Mouse (Mus musculus) c-Kit-positive CD71-positive TER-119-positive erythroid progenitor cells, embryonic 14.5 days (primary cell): ENCODE measurements around the gene Ercc6l.

Experiments used
- DNase-seq: peaks from one replicate; pipeline ENCODE4 v3.0.0-alpha.2; 2013; ENCODE audit warnings: low spot score

Gene Ercc6l

DNA sequence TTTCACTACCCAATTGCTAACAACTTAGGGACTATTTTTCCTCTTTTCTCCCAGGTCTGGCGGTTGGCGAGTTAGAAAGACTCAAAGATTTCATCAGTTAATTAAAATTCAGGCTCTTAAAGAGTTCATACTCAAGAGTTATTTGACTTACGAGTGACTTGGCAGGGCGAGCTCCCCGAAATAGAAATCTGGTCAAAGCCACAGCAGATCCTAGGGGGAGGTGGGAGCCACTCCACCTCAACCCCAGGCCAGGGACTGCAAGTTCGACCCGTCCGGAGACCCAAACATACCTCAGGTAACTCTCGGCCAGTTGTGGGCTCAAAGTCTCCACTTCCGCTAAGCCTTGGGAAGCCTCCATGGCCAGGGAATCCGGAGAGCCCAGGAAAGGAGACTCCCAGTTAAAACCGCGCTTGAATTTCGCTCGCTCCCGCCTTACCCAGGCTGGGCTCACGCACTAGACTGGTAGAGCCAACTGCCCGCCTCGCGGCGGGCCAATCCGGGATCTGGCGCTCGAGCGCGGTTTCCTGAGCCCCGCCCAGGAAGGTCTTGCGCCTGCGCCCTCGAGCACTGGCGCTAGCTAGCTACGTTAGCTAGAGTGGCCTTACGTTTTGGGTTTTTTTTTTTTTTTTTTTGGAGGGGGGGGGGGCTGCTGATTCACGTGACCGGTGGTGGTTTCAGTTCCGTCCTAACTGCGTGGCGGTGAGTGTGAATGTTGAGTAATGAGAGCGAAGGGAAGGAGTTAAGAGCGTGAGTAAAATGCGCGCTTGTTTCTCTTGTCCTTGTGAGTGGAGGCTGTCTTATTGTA is at the start of gene Ercc6l:
Gene Ercc6l (minus strand): TSS at position 474 of the 805 bp plus-strand sequence.
- DNase-seq: peak; percentile 85

DNA sequence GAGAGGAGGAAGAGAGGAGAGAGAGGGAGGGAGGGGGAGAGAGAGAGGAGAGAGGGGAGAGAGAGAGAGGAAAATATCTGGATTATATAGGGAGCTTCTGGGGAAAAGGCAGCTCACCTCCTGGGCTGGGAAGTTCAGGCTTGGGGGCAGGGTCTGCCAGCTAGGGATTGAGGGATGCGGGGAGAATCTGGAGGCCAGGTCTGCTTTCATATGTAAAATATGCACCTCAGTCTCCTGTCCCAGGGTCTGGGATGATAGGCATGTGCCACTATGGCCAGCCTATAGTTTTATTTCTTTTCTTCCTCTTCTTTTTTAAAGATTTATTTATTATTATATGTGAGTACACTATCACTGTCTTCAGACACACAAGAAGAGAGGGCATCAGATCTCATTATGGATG is 33.9 kb upstream of the Ercc6l start:
- DNase-seq: no peak

DNA sequence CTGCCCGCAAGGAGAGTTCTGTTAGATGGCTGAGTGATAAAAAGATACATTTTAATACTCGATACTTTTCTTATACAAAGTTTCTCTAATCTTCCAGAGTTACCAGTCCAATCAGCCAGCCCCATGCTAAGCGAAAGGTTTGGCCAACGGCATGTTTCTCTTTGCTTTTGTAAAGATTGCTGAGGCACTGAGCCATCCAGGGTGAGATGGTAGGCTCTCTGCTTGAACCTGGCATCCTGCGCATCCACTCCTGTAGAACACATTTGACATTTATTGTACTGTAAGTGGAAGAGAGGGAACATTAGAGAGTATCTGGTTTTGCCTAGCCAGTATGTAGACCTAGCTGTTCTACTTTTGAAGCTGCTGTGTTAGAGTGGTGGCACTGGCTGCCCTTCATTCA is 32.7 kb upstream of the Ercc6l start:
- no peak for DNase-seq

DNA sequence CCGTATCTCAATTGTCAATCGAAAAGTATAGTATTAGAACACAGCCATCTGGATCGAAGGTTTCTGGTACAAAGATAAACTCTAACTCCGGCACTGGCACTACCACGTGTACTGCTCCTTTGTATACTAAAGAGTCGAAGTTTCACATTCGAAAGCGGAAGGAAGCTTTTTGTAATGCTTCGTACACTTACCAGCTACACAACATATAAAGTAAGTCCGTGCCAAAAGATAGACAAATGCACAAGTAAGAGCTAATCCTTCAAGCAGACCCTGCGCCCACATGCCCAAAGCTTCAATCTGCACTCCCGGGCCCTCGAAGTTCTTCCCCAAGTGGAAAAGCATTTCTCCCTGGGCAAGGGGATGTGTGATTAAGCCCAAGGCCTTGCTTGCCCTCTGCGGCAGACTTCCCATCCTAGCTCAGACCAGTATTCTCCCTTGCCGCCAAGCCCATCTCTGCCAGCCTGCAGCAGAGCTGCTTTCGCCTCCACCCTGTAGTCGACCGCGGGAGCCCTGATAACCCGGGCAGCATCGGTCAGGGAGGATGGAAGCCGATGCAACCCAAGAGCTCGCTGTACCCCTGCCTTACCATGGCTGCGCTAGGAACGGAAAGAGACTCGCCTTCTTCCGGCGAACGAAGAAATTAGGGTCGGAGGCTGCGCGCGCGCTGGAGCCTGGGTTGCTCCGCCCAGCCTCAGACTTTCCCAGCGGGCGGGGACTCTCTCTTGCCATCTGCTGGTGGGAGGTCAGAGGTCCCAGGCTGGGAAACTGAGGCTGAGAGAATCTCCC is 32.0 kb upstream of the Ercc6l start, which contains the start of gene Rps4x:
Gene Rps4x (minus strand): TSS at position 683 of the 786 bp plus-strand sequence.
- peak; percentile 67 for DNase-seq

DNA sequence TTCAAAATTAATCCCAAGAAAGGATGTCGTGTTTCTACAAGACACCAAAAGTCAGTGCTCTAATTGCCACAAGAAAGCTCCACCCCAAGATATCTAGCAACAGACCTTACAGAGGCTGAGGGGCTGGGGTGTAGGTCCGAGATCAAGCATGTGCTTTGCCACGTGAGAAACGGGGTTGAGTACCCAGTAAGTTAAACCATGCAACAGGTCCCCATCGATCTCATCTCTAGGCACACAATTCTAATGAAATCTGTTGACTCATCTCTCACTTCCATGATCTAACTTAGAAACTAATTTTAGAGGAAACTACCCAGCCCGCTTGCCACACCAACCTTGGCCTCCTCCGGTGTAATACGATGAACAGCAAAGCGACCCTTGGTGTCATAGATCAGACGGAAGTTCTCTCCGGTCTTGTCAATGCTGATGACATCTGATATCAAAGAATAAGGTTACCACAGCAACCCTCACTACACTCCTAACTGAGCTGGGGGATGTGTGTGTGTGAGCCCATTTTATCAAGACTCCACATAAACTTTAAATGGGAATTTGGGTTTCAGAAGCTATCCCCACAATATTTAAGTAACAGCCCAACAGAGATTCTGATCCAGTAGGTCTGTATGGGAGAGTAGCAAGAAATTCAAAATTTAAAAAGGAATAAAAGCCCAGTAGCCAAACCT is 30.3 kb upstream of the Ercc6l start:
- DNase-seq: no peak

DNA sequence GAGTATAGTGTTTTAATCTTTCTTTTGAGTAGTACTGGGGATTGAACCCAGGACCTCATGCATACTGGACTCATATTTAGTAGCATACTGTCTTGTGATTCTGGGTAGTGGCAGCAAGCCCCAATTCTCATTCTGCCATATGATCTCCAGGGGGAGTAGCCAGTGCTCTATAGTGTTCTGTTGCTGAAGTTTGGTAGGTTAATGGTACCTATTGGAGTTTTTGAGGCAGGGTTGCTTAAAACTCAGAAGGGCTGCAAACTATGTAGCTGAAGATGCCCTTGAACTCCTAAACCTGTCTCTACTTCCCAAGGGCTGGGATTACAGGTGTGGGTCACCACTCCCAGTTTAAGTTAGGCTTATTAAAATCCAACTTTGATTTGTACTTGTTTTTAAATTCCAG is 25.7 kb upstream of the Ercc6l start:
- no peak for DNase-seq

DNA sequence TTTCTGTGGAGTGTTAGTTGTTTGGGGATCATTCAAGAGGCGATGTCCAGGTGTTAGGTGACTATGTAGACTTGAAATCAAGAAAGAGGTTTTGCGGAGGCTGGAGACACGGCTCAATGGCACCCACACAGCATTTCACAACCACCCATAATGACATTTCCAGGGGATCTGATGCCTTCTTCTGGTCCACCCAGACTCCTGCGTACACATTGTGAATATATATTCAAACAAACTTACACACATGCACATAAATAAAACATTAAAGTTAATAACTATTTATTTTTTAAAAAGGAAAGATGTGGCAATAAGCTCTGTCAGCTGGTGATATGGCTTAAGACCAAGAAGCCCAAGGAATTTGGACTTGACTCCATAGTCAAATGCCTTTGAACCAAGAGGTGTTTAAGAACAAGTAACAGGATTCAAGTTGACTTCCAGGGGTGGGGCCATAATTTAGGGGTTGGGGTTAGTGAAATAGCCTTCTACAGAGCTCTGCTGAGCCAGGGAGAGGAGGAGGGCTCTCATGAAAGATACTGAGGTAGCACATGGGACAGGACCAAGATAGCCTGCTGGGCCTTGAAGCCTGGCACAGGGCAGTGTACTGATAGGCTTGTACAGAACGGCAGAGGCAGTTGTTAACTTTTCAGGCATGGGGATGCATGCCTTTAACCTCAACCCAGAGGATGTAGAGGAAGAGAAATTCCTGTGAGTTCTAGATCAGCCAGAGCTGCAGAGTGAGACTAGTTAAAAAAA is 18.8 kb upstream of the Ercc6l start:
- DNase-seq: no peak

DNA sequence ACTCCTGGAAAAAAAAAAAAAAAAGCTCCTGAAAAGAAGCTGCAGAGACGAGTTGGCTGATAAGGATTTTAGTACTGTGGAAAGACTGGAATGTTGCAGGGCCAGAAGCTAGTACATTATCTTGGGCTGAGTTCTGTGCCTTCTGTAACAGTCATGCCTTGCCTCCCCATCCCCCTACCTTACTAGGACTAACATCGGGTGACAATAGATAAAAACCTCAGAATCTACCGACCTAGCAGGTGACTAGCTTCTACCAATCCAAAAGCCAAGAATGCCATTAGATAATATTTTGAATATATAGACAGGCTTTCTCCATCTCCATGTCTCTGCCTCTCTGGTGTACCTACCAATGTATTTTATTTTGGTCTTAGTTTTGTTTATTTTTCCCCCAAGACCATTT is 14.0 kb upstream of the Ercc6l start:
- peak; percentile 39 for DNase-seq

DNA sequence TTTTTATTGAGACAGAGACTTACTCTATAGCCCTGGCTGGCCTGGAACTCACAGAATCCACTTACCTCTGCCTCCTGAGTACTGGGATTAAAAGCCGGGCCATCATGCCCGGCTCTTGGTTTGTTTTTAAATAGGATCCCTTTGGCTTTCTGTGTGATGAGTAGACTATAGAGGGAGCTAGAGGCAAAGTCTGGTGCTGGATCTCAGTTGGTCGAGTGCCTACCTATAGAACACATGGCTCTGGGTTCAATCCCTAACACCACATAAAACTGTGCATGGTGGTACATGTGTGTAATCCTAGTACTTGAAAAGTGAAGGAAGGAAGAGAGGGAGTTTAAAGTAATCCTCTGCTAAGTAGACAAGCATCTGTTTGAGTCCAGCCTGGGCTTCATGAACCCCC is 13.2 kb upstream of the Ercc6l start:
- DNase-seq: no peak

DNA sequence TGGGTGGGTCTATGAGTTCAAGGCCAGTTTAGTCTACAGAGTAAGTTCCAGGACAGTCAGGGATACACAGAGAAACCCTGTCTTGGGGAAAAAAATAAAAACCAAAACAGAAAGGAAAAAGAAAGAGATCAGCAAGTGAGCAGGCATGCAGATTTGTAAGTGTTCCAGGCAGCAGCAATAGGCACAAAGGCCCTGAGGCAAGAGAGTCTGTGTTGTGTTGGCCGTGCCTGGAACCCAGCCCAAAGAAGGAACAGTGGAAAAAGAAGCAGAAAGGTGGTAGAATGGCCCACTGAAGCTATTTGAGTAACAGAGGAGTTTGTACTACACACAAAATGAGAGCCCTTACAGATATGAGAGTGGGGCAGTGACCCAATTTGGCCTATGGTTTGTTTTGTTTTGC is 12.8 kb upstream of the Ercc6l start:
- DNase-seq: no peak

DNA sequence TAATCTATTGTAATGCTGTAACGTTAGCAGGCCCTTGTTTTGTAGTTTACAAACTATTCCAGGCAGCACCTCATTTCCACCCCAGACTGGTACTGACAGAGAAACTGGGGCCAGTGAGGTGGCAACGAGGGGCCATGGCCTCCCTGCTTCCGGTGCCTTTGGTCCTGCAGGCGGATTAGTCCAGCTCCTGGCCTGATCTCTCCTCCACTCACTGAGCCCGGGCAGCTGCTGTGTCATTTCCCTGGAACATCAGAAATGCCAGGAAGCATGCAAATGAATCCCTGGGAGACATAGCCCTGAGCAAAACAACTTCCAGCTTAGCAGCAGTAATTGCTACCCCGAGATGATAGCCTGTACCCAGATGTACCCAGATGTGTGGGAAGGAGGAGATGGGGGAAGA is 10.1 kb upstream of the Ercc6l start:
- no peak for DNase-seq

DNA sequence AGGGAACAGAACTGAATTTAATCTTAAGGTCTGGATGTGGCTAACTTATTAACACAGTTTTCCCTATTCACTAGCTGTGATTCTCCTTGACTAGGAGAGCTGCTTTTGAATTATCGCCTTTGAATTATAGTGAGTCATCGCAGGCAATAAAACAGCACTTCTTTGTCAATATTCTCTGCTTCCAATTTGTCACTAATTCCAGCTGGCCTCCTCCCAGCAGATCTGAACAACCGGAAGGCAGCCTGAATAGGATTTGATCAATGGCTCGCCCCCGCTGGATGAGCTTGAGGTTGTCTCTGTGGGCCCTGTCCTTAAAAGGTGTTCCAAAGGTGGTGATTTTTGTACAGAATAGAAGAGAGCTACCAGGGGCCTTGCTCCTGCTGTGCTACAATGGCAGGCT is 9.6 kb upstream of the Ercc6l start:
- no peak for DNase-seq

DNA sequence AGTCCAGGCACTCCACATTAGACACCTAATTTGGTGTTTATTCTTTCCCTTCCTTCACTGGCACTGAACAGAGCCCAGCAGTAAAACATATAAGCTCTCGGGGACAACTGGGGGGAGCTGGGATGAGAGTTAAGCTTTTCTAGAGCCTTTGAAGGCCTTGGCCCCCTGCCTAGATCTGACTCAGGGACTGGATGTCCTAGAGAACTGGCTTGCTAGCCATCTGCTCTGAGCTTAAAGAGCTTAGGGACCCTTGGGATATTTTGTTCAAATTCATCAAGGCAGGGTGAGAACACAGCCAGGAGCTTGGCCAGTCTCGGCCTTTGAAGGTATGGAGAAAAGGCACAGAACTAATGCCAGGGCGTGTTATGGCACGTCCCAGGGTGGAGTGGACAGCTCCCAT is 6.6 kb upstream of the Ercc6l start:
- no peak for DNase-seq

DNA sequence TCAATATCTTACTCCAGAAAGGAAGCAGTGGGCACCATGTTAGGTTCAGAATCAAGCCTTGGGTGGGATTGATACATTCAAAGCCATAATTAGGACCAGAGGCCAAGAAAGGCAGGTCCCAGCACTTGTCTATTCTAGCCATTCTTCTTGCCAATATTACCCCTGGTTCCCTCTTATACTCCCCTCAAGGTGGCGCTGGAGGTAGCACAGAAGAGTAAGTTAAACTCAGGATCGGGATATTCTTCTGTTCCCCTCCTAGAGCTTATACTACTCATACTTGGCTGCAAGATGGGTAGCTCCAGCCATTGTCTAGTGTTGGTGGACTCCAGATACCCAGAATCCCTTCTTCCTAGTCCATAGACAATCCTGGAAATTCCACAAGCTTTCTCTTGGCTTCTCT is 6.2 kb upstream of the Ercc6l start:
- DNase-seq: no peak

DNA sequence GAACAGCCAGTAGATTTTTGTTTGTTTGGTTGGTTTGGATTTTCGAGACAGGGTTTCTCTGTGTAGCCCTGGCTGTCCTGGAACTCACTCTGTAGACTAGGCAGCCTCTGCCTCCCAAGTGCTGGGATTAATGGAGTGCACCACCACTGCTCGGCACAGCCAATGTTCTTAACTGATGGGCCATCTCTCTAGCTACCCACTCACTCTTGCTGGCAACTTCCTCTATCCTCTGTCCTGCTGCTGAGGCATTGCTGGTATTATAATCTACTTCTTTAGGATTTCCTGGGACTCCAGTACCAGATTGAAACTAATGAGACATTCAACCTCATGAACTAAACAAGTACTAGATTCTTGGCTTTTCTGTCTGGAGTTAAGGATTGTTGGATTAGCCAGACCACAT is 3.6 kb upstream of the Ercc6l start:
- no peak for DNase-seq

DNA sequence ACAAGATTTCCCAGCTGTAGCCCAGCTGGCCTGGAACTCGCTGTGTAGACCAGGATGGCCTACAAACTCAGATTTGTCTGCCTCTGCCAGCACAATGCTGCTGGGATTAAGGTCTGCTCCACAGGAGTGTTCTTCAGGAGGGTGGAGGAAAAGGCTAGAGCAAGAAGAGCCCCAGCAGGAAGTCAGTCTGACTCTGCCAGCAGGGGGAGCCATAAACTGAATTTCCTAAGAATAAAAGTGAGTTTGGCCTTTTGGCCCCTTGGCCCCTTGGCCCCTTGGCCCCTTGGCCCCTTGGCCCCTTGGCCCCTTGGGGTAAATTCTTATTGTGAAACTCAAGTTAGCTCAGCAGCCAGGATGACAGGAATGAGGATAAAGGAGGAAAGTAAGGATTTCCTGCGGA is 2.9 kb upstream of the Ercc6l start:
- peak; percentile 42 for DNase-seq

DNA sequence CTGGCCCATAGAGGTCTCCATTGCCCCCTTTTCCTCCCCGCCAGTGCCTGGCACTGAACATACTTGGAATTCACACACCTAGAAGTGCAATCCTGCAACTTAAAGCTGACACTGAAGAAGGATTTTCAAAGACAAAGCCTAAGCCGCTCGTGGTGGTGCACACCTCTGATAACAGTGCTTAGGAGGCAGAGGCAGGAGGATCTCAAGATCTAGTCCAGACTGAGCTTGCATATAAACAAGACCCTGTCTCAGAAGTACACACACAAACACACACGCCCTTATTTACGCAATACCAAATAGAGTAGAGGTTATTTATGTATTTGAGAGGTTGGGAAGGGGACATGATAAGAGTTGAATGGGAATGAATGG is 516 bp upstream of the Ercc6l start:
- no peak for DNase-seq

DNA sequence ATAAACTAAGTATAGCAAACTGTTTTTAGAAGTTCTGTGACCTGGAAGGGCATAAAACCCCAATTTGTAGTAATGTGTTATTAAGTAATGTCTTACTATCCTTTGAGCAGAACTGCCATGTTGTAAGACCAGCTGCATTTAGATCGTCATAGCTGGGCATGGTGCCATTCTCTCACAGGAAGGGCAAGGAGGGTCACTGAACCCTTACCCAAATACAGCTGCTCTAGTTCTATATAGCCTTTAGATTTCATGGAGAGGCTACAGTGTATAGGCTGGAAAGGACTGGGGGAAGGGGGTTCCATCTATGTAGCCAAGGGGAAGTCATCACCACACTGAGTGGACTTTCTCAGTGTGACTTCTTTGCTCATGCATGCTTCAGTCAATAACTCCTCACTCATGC is 15.7 kb downstream of the Ercc6l start:
- DNase-seq: no peak

DNA sequence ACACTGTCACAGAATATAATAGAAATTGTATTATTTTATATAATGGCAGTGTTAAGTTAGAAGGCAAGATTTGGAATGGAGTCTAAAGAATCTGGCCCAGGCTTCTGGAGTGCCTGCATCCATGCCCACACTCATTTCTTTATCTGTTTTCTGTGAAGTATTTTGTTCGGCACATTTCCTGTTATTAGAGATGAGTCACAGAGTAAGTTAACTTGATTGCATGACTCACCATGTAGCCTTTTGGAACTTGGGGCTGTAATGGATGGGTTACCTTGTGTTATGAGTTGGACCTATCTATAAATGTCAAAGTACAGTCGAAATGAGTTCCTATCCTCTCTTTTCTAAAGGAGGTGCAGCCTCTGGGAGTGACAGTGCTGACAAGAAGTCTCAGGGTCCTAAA is 35.6 kb downstream of the Ercc6l start:
- peak; percentile 4 for DNase-seq

DNA sequence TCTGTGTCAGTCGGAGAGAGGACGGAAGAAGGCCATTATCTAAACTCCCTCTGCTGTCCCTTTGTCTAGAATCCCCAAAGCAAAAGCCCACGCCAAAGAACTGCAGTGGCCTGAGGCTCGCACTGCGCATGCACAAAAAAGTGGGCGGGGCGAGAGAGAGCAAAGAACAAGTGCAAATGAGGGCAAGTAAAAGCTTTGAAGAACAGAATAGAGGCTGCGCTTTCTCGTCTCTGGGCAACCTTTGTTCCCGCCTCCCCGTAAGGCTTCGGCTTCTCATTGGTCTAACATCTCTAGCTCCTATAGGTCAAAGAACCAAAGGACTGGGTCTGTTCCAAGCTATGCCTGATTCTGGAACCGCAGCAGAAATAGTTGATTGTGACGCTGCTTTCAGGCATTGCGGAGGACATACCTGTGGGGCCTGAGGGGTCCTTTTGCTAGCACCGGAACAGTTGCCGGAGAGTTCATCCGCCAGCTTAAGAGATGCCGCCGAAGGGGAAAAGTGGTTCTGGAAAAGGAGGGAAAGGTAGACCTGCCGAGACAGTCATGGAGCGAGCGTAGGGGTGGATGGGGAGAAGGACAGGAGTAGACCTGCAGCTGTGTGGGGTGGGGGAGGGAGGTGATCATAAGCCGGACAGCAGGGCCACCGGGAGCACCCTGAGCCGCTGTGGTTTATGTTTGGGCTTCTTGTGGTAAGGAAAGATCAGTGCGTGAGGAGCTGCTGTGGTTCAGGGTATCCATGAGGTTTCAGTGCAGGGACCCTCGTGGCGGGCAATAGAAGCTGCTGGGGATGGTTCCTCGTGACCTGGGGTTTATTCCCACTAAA is 37.6 kb downstream of the Ercc6l start, which contains the start of gene Pin4:
Gene Pin4 (plus strand): TSS at position 406 of the 823 bp plus-strand sequence.
- peak; percentile 91 for DNase-seq

DNA sequence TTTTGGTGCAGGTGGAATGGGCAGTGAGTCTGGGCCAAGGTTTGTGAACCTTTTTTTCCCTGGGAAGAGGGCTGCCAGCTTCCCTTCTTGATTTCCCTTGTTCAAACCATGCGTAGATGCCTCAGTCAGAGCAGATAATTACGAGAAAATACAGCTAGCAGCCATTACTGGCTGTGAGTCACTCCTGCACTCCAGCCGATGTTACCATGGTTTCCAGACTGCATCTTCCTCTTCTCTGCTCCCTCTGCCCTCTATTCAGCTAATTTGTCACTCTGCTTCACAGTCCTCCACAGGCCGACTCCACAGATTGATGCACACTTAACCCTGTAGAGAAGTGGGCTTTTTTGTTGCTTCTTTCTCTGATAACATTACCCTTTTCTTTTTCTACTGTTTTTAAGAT is 41.2 kb downstream of the Ercc6l start:
- no peak for DNase-seq
